Mouse (Mus musculus) limb, embryonic 11.5 days (tissue): ENCODE measurements around the gene Capn1. TPM values are rescaled to one million over a fixed set of nuclear protein-coding genes. Genes with fewer than 3 reads are reported as not detected.

Experiments used
- ATAC-seq: fragments of 200-750 bp; cut with Nextera tagmentation; 2 replicates; pipeline ENCODE4 v1.8.0; 2017; ENCODE audit warnings: low read depth; ENCODE audit not compliant: insufficient number of reproducible peaks, low FRiP score, low TSS enrichment
- DNase-seq: peaks from one replicate; pipeline ENCODE4 v3.0.0-alpha.2; 2015; ENCODE audit warnings: low spot score
- H3K27ac ChIP-seq: fragments of 300-500 bp; sonication (generic); replicated peaks from 2 replicates; pipeline ENCODE4 v1.5.1; 2014; ENCODE audit warnings: low read depth, mild to moderate bottlenecking, low read length
- H3K27me3 ChIP-seq: fragments of 300-500 bp; sonication (generic); 2 replicates; pipeline ENCODE4 v1.6.1; 2014; ENCODE audit warnings: mild to moderate bottlenecking, low read length, mixed read lengths; ENCODE audit not compliant: control insufficient read depth, insufficient read depth
- H3K36me3 ChIP-seq: fragments of 300-500 bp; sonication (generic); 2 replicates; pipeline ENCODE4 v1.6.1; 2014; ENCODE audit warnings: mild to moderate bottlenecking, low read length, moderate library complexity, mixed read lengths; ENCODE audit not compliant: control insufficient read depth, insufficient read depth
- H3K4me1 ChIP-seq: fragments of 300-500 bp; sonication (generic); 2 replicates; pipeline ENCODE4 v1.6.1; 2014; ENCODE audit warnings: low read length, mixed read lengths; ENCODE audit not compliant: control insufficient read depth, insufficient read depth
- H3K4me2 ChIP-seq: fragments of 300-500 bp; sonication (generic); 2 replicates; pipeline ENCODE4 v1.6.1; 2014; ENCODE audit warnings: low read depth, mild to moderate bottlenecking, moderate library complexity; ENCODE audit not compliant: severe bottlenecking
- H3K4me3 ChIP-seq: fragments of 300-500 bp; sonication (generic); 2 replicates; pipeline ENCODE4 v1.5.1; 2014; ENCODE audit warnings: low read depth, low read length
- H3K9ac ChIP-seq: fragments of 300-500 bp; sonication (generic); 2 replicates; pipeline ENCODE4 v1.6.1; 2014; ENCODE audit warnings: mild to moderate bottlenecking, low read length
- H3K9me3 ChIP-seq: fragments of 300-500 bp; sonication (generic); 2 replicates; pipeline ENCODE4 v1.6.1; 2016; ENCODE audit warnings: low read length; ENCODE audit not compliant: control insufficient read depth
- WGBS: fragments of 180-500 bp; shearing (Covaris S2); extraction: QIAGEN DNeasy Blood & Tissue Kit; methylation state at CpG from one replicate; pipeline ENCODE4 v1.1.7; 2014; 5-methylcytosine and 5-hydroxymethylcytosine counted together
- polyA plus RNA-seq: library from polyadenylated mRNA; unstranded; fragments of >200 nt; fragmentation: Nextera tagmentation; extraction: Ambion mirVana; gene quantifications from 2 replicates; pipeline ENCODE4 v1.2.1, GENCODE M21; 2014

Capn1 gene
- polyA plus RNA-seq, 1 experiment from 2014 or later = 3.6 TPM

DNA sequence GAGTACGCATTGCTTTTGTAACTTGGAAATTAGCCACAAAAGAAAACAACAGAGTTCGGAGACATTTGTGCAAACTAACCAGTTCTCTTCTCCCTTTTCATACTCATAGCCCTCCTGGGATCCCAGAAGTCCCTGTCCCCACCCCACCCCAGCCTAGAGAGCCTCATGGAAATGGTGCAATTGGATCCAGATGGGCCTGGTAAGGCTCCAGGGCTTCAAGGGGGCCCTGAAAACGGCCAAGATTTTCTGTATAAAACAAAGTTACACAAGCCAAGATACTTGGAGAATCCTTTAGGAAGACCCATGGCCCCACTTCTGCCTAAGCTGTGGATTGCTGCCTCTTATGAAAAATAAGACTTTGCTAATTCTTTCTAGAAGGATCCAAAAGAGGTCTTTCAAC lies 38.0 kb downstream of the Capn1 start:
- ATAC-seq = no peak
- Histone ChIP-seq H3K4me2 (no peak overlapping the region), H3K9me3 (no peaks in the 10 kb centered on the region), H3K27ac (no peak overlapping the region), H3K36me3 (no peaks in the 10 kb centered on the region; the same call in 1 of the 2 replicates), H3K4me1 (no peaks in the 10 kb centered on the region), H3K4me3 (no peak overlapping the region), H3K27me3 (no peaks in the 10 kb centered on the region), H3K9ac (no peak overlapping the region)
- no peak for DNase-seq
- 64% methylated on average over 3 of the region's 3 CpGs for WGBS

DNA sequence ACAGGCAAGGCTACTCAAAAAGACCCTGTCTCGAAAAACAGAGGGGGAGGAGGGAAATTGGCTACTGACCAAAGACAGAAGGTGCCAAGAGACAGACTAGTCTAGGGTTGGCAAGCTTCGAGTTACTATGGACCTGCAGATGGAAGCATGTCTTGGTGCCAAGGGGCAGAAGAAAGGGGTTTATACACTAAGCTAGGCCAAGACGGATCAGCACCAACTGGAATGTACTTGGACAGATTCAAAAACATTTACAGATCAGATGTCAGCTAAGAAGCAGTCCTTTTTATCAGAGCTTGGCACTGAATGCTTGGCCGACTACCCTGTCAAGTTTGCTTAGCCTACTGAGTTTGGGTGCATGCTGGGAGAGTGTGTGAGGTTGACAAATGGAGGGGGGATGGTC lies 40.0 kb downstream of the Capn1 start:
- no peak for ATAC-seq
- Histone ChIP-seq H3K27me3 (no peaks in the 10 kb centered on the region), H3K36me3 (no peaks in the 10 kb centered on the region; the same call in 1 of the 2 replicates), H3K4me1 (no peaks in the 10 kb centered on the region), H3K4me2 (no peak overlapping the region), H3K4me3 (no peak overlapping the region), H3K9ac (no peak overlapping the region), H3K9me3 (no peaks in the 10 kb centered on the region), H3K27ac (no peak overlapping the region)
- no peak for DNase-seq
- WGBS = 85% methylated on average over 4 of the region's 4 CpGs

- 74% methylated on average over 4 of the region's 4 CpGs for WGBS
- Histone ChIP-seq H3K36me3 (no peaks in the 10 kb centered on the region; the same call in 1 of the 2 replicates), H3K4me1 (no peaks in the 10 kb centered on the region), H3K4me2 (no peak overlapping the region), H3K27me3 (no peaks in the 10 kb centered on the region), H3K27ac (no peak overlapping the region), H3K9me3 (no peaks in the 10 kb centered on the region), H3K9ac (no peak overlapping the region), H3K4me3 (no peak overlapping the region)
- DNase-seq (no peak), ATAC-seq (no peak)
Observed at GRCm38 (mm10) chr19:5975112-5975511, 40.6 kb downstream of the Capn1 start.

DNA sequence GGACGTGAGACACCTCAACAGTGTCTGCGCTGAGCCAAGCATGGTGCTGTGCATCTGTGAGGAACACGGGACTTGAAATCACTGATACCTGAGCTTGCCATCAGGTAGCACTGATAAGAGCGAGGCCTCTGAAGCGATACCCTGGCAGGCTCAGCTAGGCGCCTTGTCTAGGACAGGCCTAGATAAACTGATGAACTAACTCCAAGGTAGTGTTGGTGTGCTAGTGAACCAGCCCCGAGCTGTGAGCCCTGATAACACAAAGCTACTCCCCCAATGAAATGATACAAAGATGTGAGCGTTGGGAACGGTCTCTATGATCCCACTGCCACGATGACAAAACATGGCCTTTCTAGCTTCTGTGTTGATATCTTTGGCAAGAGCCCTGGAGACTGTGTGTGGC lies 48.0 kb downstream of the Capn1 start:
- WGBS = 90% methylated on average over 10 of the region's 10 CpGs
- Histone ChIP-seq H3K27me3 (no peaks in the 10 kb centered on the region), H3K9me3 (no peaks in the 10 kb centered on the region), H3K4me3 (no peak overlapping the region), H3K9ac (no peak overlapping the region), H3K4me1 (peaks cover 6% of the 10 kb centered on the region; the same call in 1 of the 2 replicates), H3K4me2 (no peak overlapping the region), H3K27ac (no peak overlapping the region), H3K36me3 (no peaks in the 10 kb centered on the region)
- ATAC-seq (no peak), DNase-seq (no peak)

DNA sequence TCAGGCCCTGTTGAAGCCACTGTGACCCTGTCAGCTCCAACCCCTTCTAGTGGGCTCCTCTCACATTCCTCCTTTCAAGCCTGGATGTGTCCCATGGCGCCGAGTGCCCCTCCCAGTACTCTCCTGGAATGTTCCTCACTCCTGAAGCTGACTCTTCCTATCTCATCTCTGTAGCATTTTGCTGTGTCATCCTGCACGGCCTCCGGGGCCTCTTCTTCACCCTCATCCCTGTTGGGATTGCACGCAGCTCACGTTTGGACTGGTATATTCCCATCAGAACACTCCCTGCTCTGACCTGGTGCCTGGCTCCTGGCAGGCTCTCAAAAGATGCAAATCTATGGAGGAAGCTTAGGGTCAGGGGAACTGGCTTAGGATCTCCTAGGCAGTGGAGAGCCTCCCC lies 48.9 kb downstream of the Capn1 start:
- H3K27me3 ChIP-seq = no peaks in the 10 kb centered on the region
- H3K4me3 ChIP-seq = no peak overlapping the region
- WGBS = 71% methylated on average over 6 of the region's 6 CpGs
- H3K36me3 ChIP-seq = no peaks in the 10 kb centered on the region
- no peak overlapping the region for H3K9ac ChIP-seq
- peaks cover 9% of the 10 kb centered on the region; the same call in 1 of the 2 replicates for H3K4me1 ChIP-seq
- no peak overlapping the region for H3K4me2 ChIP-seq
- H3K9me3 ChIP-seq = no peaks in the 10 kb centered on the region
- no peak overlapping the region for H3K27ac ChIP-seq
- ATAC-seq = no peak
- no peak for DNase-seq

DNA sequence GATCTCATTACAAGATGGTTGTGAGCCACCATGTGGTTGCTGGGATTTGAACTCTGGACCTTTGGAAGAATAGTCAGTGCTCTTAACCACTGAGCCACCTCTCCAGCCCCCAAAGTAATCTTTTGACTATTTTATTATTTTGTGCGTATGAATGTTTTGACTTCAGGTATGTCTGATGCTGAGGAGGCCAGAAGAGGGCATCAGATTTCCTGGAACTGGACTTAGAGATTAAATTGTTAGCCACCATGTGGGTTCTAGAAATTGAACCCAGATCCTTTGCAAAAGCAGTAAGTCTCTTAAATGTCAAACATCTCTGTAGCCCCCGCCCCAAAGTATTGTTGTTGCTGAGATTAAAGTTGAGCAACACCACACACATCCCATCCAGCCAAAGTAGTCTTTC lies 49.8 kb downstream of the Capn1 start:
- DNase-seq (no peak), ATAC-seq (no peak)
- no peaks in the 10 kb centered on the region for H3K27me3 ChIP-seq
- H3K9me3 ChIP-seq = no peaks in the 10 kb centered on the region
- no peak overlapping the region for H3K9ac ChIP-seq
- no peak overlapping the region for H3K4me3 ChIP-seq
- no peak overlapping the region for H3K4me2 ChIP-seq
- H3K27ac ChIP-seq = no peak overlapping the region
- 89% methylated on average over 2 of the region's 2 CpGs for WGBS
- no peaks in the 10 kb centered on the region; the same call in 1 of the 2 replicates for H3K36me3 ChIP-seq
- peaks cover 9% of the 10 kb centered on the region; the same call in 1 of the 2 replicates for H3K4me1 ChIP-seq

DNA sequence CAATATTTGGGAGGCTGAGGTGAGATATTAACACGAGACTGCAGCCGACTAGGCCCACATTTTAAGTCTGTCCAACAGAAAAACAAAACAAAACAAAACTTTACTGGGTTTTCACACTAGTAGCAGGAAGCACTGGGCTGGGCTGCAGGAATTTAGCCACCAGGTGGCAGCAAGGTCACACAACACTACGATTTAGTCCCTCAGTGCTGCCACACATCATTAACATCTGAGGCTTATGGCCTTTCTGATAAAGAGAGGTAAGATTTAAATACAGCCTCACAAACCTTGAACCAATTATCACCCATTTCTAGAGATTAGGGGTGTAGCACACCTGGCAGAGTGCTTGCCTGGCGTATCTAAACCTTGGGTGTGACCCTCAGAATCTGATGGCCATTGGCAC lies 50.4 kb downstream of the Capn1 start:
- peak; percentile 61; the same call in 1 of the 2 replicates for ATAC-seq
- WGBS = 7% methylated on average over 4 of the region's 4 CpGs
- H3K27me3 ChIP-seq = no peaks in the 10 kb centered on the region
- H3K36me3 ChIP-seq = no peaks in the 10 kb centered on the region; the same call in 1 of the 2 replicates
- H3K4me3 ChIP-seq = no peak overlapping the region
- peaks cover 9% of the 10 kb centered on the region; the same call in 1 of the 2 replicates for H3K4me1 ChIP-seq
- DNase-seq = peak; percentile 88
- H3K27ac ChIP-seq = no peak overlapping the region
- no peak overlapping the region for H3K9ac ChIP-seq
- no peak overlapping the region for H3K4me2 ChIP-seq
- no peaks in the 10 kb centered on the region for H3K9me3 ChIP-seq

- no peak overlapping the region for H3K27ac ChIP-seq
Observed at GRCm38 (mm10) chr19:5964804-5965203, 50.9 kb downstream of the Capn1 start.

More at GRCm38 (mm10) chr19:5964804-5965203, 50.9 kb downstream of the Capn1 start:
- DNase-seq = no peak
- Histone ChIP-seq H3K9ac (no peak overlapping the region), H3K36me3 (no peaks in the 10 kb centered on the region; the same call in 1 of the 2 replicates), H3K27me3 (no peaks in the 10 kb centered on the region), H3K4me2 (peak overlapping the region; percentile 44; the same call in 1 of the 2 replicates), H3K4me1 (peaks cover 9% of the 10 kb centered on the region; the same call in 1 of the 2 replicates), H3K9me3 (no peaks in the 10 kb centered on the region), H3K4me3 (peak overlapping the region; percentile 51; the same call in 1 of the 2 replicates)
- 86% methylated on average over 2 of the region's 2 CpGs for WGBS
- no peak for ATAC-seq
